Mouse (Mus musculus): ENCODE results near the gene Flad1. TPM values are rescaled to one million over a fixed set of nuclear protein-coding genes. Genes with fewer than 3 reads are reported as not detected.

Gene Flad1
- total and polyA plus RNA-seq, 2 experiments from 2014 or later = 31.5 to 34.9 TPM

GRCm38 (mm10) chr3:89351271-89351670 is 60.4 kb downstream of the Flad1 start:
- no peaks in the 10 kb centered on the region for H3K27me3 ChIP-seq (ENCODE audit: insufficient read depth, low read length)
- 0 out of 2 replicates have a peak, but pooled peaks cover 6% of the 10 kb centered on the region for H3K4me1 ChIP-seq (ENCODE audit: insufficient read depth)
- no peak overlapping the region for H3K4me2 ChIP-seq (ENCODE audit: low read depth)
- ATAC-seq = no peak
- H3K36me3 ChIP-seq (ENCODE audit: insufficient read depth) = no peaks in the 10 kb centered on the region
- TF ChIP-seq CTCF (IDR thresholded peaks at IDR 0.05; ENCODE audit: low read depth) = no peak
- no peak for DNase-seq
- no peak overlapping the region for H3K9ac ChIP-seq
- H3K9me3 ChIP-seq (ENCODE audit: low read length) = no peaks in the 10 kb centered on the region
- WGBS = 72% methylated on average over 5 of the region's 5 CpGs
- H3K4me3 ChIP-seq (ENCODE audit: low read depth, low read length) = no peak overlapping the region
- H3K27ac ChIP-seq (ENCODE audit: low read depth, low read length) = no peak overlapping the region

Other genes starting within 250 kb of the Flad1 start
- 35.6 and 43.1 TPM in 2 replicates for gene Clk2, start 247.1 kb downstream of the Flad1 start, total RNA-seq (2014; rRNA removed)
- 11.2 and 12.8 TPM in 2 replicates for gene Clk2, start 247.1 kb downstream of the Flad1 start, polyA plus RNA-seq (2015; fragmentation: Nextera tagmentation; extraction: Ambion mirVana)
- gene Scamp3, start 234.4 kb downstream of the Flad1 start, total RNA-seq (2014; rRNA removed) = 44.3 and 63.7 TPM in 2 replicates
- 116 and 124 TPM in 2 replicates for gene Scamp3, start 234.4 kb downstream of the Flad1 start, polyA plus RNA-seq (2015; fragmentation: Nextera tagmentation; extraction: Ambion mirVana)
- 8.9 and 12.7 TPM in 2 replicates for gene Fam189b, start 228.7 kb downstream of the Flad1 start, total RNA-seq (2014; rRNA removed)
- 23.8 and 31.8 TPM in 2 replicates for gene Fam189b, start 228.7 kb downstream of the Flad1 start, polyA plus RNA-seq (2015; fragmentation: Nextera tagmentation; extraction: Ambion mirVana)
- gene Gba, start 208.9 kb downstream of the Flad1 start, total RNA-seq (2014; rRNA removed) = 46.9 and 51.1 TPM in 2 replicates
- 40.4 and 41.7 TPM in 2 replicates for gene Gba, start 208.9 kb downstream of the Flad1 start, polyA plus RNA-seq (2015; fragmentation: Nextera tagmentation; extraction: Ambion mirVana)
- 53.6 and 74.1 TPM in 2 replicates for gene Thbs3, start 196.7 kb downstream of the Flad1 start, total RNA-seq (2014; rRNA removed)
- gene Thbs3, start 196.7 kb downstream of the Flad1 start, polyA plus RNA-seq (2015; fragmentation: Nextera tagmentation; extraction: Ambion mirVana) = 31.1 and 42.8 TPM in 2 replicates
- 142 and 167 TPM in 2 replicates for gene Mtx1, start 184.8 kb downstream of the Flad1 start, total RNA-seq (2014; rRNA removed)
- gene Mtx1, start 184.8 kb downstream of the Flad1 start, polyA plus RNA-seq (2015; fragmentation: Nextera tagmentation; extraction: Ambion mirVana) = 199 and 212 TPM in 2 replicates
- gene Muc1, start 182.8 kb downstream of the Flad1 start, total RNA-seq (2014; rRNA removed) = 1.3 and 1.6 TPM in 2 replicates
- gene Muc1, start 182.8 kb downstream of the Flad1 start, polyA plus RNA-seq (2015; fragmentation: Nextera tagmentation; extraction: Ambion mirVana) = 0.27 and 0.35 TPM in 2 replicates
- gene Krtcap2, start 165.9 kb downstream of the Flad1 start, total RNA-seq (2014; rRNA removed) = 67.0 and 68.1 TPM in 2 replicates
- 221 and 244 TPM in 2 replicates for gene Krtcap2, start 165.9 kb downstream of the Flad1 start, polyA plus RNA-seq (2015; fragmentation: Nextera tagmentation; extraction: Ambion mirVana)
- 83.0 and 98.3 TPM in 2 replicates for gene Trim46, start 165.6 kb downstream of the Flad1 start, total RNA-seq (2014; rRNA removed)
- gene Trim46, start 165.6 kb downstream of the Flad1 start, polyA plus RNA-seq (2015; fragmentation: Nextera tagmentation; extraction: Ambion mirVana) = 56.0 and 63.5 TPM in 2 replicates
- 66.7 and 160 TPM in 2 replicates for gene Dpm3, start 152.5 kb downstream of the Flad1 start, total RNA-seq (2014; rRNA removed)
- gene Dpm3, start 152.5 kb downstream of the Flad1 start, polyA plus RNA-seq (2015; fragmentation: Nextera tagmentation; extraction: Ambion mirVana) = 74.9 and 96.8 TPM in 2 replicates
- gene Slc50a1, start 141.3 kb downstream of the Flad1 start, total RNA-seq (2014; rRNA removed) = 22.1 and 26.7 TPM in 2 replicates
- 34.8 and 36.8 TPM in 2 replicates for gene Slc50a1, start 141.3 kb downstream of the Flad1 start, polyA plus RNA-seq (2015; fragmentation: Nextera tagmentation; extraction: Ambion mirVana)
- gene Efna1, start 130.7 kb downstream of the Flad1 start, total RNA-seq (2014; rRNA removed) = 5.5 and 8.4 TPM in 2 replicates
- 10.8 and 11.1 TPM in 2 replicates for gene Efna1, start 130.7 kb downstream of the Flad1 start, polyA plus RNA-seq (2015; fragmentation: Nextera tagmentation; extraction: Ambion mirVana)
- gene Efna3, start 88.9 kb downstream of the Flad1 start, total RNA-seq (2014; rRNA removed) = 76.7 and 80.7 TPM in 2 replicates
- 68.9 and 73.8 TPM in 2 replicates for gene Efna3, start 88.9 kb downstream of the Flad1 start, polyA plus RNA-seq (2015; fragmentation: Nextera tagmentation; extraction: Ambion mirVana)
- 8.4 and 11.1 TPM in 2 replicates for gene Efna4, start 73.8 kb downstream of the Flad1 start, total RNA-seq (2014; rRNA removed)
- gene Efna4, start 73.8 kb downstream of the Flad1 start, polyA plus RNA-seq (2015; fragmentation: Nextera tagmentation; extraction: Ambion mirVana) = 7.8 and 8.1 TPM in 2 replicates
- 47.9 and 53.3 TPM in 2 replicates for gene Adam15, start 61.9 kb downstream of the Flad1 start, total RNA-seq (2014; rRNA removed)
- 50.1 and 56.4 TPM in 2 replicates for gene Adam15, start 61.9 kb downstream of the Flad1 start, polyA plus RNA-seq (2015; fragmentation: Nextera tagmentation; extraction: Ambion mirVana)
- gene Dcst2, start 49.9 kb downstream of the Flad1 start, total RNA-seq (2014; rRNA removed) = 0.19 and 0.46 TPM in 2 replicates
- 0.43 and 0.56 TPM in 2 replicates for gene Dcst2, start 49.9 kb downstream of the Flad1 start, polyA plus RNA-seq (2015; fragmentation: Nextera tagmentation; extraction: Ambion mirVana)
- gene Dcst1, start 46.6 kb downstream of the Flad1 start, total RNA-seq (2014; rRNA removed) = 0.15 TPM in 1 of 2 replicates, not detected in the other
- gene Dcst1, start 46.6 kb downstream of the Flad1 start, polyA plus RNA-seq (2015; fragmentation: Nextera tagmentation; extraction: Ambion mirVana) = 0.89 and 1.3 TPM in 2 replicates
- gene Zbtb7b, start 17.1 kb downstream of the Flad1 start, total RNA-seq (2014; rRNA removed) = 2.1 and 4.9 TPM in 2 replicates
- gene Zbtb7b, start 17.1 kb downstream of the Flad1 start, polyA plus RNA-seq (2015; fragmentation: Nextera tagmentation; extraction: Ambion mirVana) = 0.33 and 0.75 TPM in 2 replicates
- 4.2 TPM in 1 of 2 replicates, not detected in the other for gene Lenep, start 9.1 kb downstream of the Flad1 start, total RNA-seq (2014; rRNA removed)
- gene Lenep, start 9.1 kb downstream of the Flad1 start, polyA plus RNA-seq (2015; fragmentation: Nextera tagmentation; extraction: Ambion mirVana) = 0.40 TPM in 1 of 2 replicates, not detected in the other
- 24.5 and 27.3 TPM in 2 replicates for gene Cks1b, start 6.5 kb upstream of the Flad1 start, total RNA-seq (2014; rRNA removed)
- 93.9 and 109 TPM in 2 replicates for gene Cks1b, start 6.5 kb upstream of the Flad1 start, polyA plus RNA-seq (2015; fragmentation: Nextera tagmentation; extraction: Ambion mirVana)
- 15.8 and 19.8 TPM in 2 replicates for gene Shc1, start 6.6 kb upstream of the Flad1 start, total RNA-seq (2014; rRNA removed)
- gene Shc1, start 6.6 kb upstream of the Flad1 start, polyA plus RNA-seq (2015; fragmentation: Nextera tagmentation; extraction: Ambion mirVana) = 11.3 and 11.8 TPM in 2 replicates
- gene Pygo2, start 18.3 kb upstream of the Flad1 start, total RNA-seq (2014; rRNA removed) = 62.5 and 72.1 TPM in 2 replicates
- 42.5 and 43.5 TPM in 2 replicates for gene Pygo2, start 18.3 kb upstream of the Flad1 start, polyA plus RNA-seq (2015; fragmentation: Nextera tagmentation; extraction: Ambion mirVana)
- 16.9 and 21.6 TPM in 2 replicates for gene Pbxip1, start 24.8 kb upstream of the Flad1 start, total RNA-seq (2014; rRNA removed)
- gene Pbxip1, start 24.8 kb upstream of the Flad1 start, polyA plus RNA-seq (2015; fragmentation: Nextera tagmentation; extraction: Ambion mirVana) = 16.9 and 27.8 TPM in 2 replicates
- 80.1 and 108 TPM in 2 replicates for gene Pmvk, start 42.7 kb upstream of the Flad1 start, total RNA-seq (2014; rRNA removed)
- gene Pmvk, start 42.7 kb upstream of the Flad1 start, polyA plus RNA-seq (2015; fragmentation: Nextera tagmentation; extraction: Ambion mirVana) = 84.3 and 96.8 TPM in 2 replicates
- gene Kcnn3, start 108.3 kb upstream of the Flad1 start, total RNA-seq (2014; rRNA removed) = 11.5 and 13.6 TPM in 2 replicates
- 3.0 and 5.1 TPM in 2 replicates for gene Kcnn3, start 108.3 kb upstream of the Flad1 start, polyA plus RNA-seq (2015; fragmentation: Nextera tagmentation; extraction: Ambion mirVana)